Mouse (Mus musculus): Measurements from ENCODE around the gene Dok5. TPM values are rescaled to one million over a fixed set of nuclear protein-coding genes. Genes with fewer than 3 reads are reported as not detected.

The Dok5 gene
- total RNA-seq, 2 experiments from 2014 or later: 0.42 to 0.55 TPM

DNA sequence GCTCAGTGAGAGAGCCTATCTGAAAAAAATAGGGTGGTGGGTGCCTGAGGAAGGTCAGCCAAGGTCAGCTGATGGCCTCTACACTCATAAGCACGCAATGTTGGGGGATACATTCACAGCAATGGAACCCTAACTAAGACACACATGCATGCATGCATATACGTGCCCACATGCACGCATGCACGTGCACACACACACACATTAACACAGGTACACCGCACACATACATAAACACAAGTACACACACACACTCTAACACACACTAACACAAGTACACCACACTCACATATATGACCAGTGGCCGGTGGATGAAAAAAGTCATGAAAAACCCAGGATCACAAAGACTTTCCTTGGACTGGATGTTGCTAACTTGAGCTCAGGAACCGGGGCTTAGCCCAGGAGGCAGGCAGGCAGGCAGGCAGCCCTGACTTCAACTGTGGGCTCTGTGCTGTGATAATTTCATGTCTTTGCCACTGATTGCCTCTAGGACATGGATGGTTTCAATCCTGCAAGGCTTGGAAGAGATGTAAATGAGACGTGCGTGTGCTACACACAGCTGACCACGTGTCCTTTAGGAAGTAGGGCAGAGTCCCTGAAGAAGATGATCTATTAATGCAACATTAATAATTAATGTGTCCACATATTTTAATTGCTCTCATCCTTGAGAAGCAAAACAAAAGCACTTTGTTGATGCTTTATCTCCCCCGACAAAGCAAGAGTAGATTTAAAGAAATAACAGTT lies 48.6 kb downstream of the Dok5 start:
- intact Hi-C loops (cut with DNase I): no loop called here
- DNase-seq (ENCODE audit: low spot score): no peak

DNA sequence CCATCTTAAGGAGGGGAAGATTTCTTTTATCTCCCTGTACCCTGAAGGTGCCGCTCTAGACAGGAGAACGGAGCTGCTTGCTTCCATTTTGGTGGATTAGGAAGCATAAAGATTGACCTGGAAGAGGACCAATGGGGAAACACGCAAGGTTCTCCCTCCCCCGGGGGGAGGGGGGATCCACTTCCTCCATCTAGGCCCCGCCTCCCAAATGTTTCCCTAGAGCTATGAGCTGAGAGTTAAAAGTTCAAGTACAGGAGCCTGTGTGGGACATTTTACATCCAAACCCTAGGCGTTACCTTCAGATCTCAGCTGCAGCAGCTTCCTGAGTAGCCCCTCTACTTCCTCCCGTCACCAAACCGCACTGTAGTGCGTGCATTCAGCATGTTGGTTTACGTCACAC lies 56.5 kb downstream of the Dok5 start:
- intact Hi-C loops (cut with DNase I): no loop called here
- no peak for DNase-seq (ENCODE audit: low spot score)

DNA sequence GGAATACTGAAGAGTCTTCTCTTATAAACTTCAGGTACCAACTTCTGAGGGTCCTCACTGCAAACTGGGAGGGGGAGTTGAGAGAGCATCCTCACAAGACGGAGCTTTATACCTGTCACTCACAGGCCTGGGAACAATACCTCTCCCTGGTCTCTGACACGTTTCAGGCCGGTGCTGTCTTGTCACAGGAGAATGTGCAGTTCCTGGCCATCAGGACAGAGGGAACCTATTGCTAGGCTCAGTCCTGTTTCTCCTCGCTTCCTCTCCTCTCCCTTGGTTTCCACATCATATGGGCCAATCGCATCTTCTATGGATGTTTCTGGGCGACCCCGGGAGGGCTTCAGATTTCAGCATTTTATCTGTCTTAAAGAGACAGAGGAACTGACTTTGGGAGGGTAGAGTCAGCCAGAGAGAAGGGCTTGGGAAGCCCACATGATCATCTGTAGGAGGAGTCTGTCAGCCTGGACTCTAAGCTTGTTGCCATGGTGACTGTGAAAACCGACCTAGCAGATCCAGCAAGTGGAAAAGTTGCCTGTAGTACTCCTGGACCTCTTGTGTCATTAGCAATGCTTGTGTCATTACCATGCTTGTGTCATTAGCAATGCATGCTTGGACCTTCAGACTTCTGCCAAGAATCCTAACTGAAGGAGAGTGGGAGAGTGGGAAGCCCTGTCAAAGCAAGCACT lies 59.9 kb downstream of the Dok5 start:
- no peak for DNase-seq (ENCODE audit: low spot score)
- intact Hi-C loops (cut with DNase I): no loop called here

DNA sequence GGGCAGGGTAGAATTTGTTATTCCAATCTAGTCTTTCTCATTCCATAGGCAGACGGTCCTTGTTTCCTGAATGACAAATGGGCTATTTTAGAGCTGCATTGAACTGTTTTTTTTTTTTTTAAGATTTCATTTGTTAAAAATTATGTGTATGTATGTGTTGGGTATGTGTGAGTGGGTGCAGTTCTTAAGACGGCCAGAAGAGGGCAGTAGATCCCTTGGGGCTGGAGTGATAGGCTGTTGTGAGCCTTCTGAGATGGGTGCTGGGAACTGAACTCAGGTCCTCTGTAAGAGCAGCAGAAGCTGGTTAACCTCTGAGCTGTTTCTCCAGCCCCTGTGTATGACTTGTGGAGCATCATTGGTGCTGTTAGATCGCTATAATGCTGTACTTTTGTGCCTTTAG lies 63.6 kb downstream of the Dok5 start:
- intact Hi-C loops (cut with DNase I): no loop called here
- no peak for DNase-seq (ENCODE audit: low spot score)

DNA sequence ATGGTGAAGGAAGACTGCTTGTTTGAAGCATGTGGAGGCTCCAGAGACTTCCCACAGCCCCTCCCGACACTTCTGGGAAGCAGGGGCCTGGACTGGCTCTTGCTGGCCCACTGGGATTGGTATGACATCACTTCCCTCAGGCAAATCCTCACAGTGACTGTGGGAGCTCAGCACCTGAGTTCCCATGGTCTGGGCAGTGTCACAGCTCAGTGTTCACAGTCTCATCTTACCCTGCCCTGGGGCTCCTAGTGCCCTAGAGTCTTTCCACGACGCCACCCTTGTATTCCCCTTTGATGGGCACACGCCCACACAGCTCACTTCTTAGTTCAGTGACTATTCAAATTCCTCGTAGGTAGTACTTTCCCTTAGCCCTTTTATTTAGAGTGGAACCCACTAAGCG lies 71.4 kb downstream of the Dok5 start:
- intact Hi-C loops (cut with DNase I): no loop called here
- no peak for DNase-seq (ENCODE audit: low spot score)

DNA sequence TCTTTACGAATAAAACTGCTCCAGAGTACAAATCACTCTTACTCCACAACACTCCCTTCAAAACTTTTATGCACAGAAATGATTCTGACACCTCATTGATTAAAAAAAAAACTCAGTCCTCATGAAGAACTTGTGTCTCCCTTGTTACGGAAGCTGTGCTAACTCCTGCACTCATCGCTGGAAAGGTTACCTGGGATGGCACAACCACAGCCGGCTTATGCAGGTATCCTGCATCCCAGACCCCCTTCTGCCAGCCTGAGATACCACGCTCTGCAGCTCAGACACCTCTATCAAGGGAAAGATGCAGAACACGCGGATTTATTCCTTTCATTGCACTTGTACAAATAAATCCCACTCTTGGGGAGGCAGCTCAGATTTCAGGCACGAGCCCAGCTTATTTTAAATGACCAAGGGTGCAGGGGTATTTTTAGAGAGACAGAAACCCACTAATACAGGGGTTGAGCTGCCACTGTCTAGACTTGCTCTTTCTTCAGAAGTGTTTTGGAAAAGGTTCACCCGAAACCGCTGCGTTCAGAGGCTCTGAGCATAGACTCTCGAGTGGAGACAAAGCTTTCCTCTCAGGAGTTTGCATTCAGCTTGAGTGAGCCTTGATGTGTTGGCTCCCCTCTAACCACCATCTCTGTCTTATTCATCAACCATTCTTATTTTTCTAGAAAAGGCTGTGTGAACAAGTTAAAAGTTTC lies 76.1 kb downstream of the Dok5 start:
- intact Hi-C loops (cut with DNase I): no loop called here
- no peak for DNase-seq (ENCODE audit: low spot score)

DNA sequence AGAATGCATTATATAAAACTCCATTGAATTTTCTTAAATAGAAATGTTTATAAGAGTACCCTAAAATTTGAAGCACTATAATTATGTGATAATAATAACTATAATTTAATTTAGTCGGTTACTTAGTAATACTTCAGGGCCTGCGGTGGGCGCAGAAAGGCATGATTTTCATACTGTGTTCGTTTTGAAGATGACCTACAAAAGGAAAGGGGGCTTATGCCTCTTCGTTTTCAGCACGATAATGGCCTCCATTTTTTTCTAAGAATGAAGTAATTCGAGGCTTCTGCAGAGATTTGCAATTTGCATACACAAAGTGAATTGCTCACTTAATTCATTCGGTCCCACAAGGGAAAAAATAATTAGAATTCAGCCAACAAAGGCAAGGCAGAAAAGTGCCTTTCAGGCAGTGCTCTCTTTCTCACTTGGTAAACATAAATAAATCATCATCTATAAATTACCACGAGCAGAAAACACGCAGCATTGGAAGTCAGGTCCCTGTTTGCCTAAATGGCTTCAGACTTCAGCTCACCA lies 76.7 kb downstream of the Dok5 start:
- intact Hi-C loops (cut with DNase I): no loop called here

DNA sequence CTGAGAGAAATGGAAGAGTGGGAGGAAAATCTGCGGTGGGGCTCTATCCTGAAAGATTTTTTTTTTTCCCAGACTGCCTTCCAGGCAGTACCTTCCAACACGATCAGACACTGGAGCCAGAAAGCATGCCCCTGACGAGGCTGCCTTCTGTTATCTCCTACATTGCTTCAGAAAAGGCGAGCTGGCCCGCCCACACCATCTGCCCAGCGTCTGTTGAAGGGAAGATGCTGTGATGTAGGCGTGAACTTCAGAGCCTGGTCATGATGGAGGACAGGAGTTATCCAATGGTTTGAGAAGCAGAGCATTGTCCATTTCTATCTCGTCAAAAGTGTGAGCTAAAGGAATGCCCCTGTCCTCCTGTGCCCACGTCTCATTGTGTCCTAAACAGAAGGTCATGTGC lies 79.7 kb downstream of the Dok5 start:
- intact Hi-C loops (cut with DNase I): no loop called here

More for the DNA sequence above, 76.7 kb downstream of the Dok5 start:
- DNase-seq (ENCODE audit: low spot score): no peak

DNA sequence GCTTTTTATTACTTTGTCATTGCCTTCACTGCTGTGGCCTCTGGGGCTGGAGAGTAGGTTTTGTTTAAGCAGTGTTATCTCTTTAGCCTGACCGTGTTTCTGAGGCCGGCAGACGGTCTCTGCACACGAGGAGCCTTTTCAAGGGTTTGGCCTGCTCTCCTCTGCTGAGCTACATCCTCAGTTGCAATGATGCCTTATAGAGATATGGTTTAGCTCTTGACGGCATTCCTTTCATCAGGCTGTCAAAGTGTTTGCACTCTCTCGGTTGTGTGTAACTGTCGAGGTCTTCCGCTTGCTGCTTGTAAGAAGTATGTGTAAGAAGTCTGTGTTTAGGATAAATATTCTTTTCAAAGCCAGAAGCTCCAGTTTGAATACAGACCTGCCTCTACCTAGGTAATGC lies 84.7 kb downstream of the Dok5 start:
- intact Hi-C loops (cut with DNase I): no loop called here
- DNase-seq (ENCODE audit: low spot score): no peak

More for the DNA sequence above, 79.7 kb downstream of the Dok5 start:
- DNase-seq (ENCODE audit: low spot score): no peak

DNA sequence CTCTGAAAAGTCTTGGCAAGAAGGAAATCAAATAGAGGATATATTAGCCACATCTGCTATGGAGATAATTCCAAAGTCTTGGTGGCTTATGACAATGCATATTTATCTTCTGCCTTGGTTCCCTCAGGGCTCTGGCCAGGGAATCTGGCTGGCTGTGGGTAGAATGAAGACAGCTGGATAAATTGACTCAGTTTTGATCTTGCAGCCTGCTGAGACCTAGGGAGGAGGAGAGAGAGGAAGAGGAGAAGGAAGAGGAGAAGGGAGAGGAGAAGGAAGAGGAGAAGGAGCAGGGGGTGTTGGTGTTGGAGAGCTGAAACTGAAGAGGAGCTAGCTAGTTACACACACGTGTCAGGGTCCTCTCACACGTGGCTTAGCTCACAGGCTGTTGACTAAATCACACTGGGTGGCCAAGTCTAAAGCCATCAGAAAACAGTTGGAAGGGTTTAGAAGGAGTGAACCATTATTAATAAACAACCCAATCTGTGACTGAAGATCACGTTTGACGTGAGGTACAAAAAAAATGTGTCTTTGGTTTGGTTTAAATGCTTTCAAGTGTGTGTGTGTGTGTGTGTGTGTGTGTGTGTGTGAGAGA lies 85.6 kb downstream of the Dok5 start:
- DNase-seq (ENCODE audit: low spot score): no peak

DNA sequence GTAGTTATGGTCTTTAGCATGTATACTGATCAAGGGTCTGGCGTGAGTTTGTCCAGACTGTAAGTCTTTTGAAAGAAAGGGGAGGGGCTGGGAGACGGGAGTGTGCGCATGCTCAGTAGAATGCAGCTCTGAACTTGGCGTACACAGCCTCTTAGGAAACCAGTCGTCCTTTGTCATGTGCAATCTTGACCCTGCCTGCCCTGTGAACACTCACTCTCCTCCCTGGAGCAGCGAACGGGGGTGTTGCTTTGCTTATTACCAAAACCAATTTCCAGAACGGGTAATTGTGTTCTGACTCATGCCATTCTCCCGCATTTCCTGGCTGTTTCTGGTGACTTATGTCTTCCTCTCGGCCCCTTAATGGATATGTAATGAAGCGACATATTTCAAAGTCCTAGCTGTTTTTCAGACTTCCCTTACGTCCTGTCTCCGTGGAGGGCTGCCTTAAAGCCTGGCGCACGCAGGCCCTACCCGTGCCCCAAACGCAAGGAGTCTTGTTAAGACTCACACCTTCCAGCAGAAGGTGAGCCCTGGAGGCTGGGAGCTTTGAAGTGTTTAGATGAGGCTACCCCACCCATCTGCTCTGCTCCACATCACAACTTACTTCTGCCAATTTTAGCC lies 95.3 kb downstream of the Dok5 start:
- no peak for DNase-seq (ENCODE audit: low spot score)
- intact Hi-C loops (cut with DNase I): no loop called here

More for the DNA sequence above, 85.6 kb downstream of the Dok5 start:
- intact Hi-C loops (cut with DNase I): no loop called here

DNA sequence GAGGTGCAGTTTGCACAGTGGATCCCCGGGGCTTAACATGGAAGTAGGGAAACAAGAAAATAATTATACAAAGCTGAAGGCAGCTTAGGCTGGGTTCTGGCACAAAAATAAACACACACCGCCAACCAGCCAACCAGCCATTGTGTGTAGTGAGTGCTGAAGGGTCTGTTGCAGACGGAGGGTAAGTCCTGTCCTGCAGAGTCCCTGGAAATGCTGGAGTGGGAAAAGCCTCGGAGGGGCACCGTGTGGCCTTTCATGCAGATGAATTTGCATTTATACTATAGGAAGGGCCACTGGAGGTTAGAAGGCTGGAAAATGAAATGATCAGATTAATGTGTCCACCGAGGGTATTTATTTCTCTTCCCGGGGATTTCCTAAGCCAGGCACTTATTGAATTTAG lies 97.2 kb downstream of the Dok5 start:
- intact Hi-C loops (cut with DNase I): no loop called here
- no peak for DNase-seq (ENCODE audit: low spot score)

DNA sequence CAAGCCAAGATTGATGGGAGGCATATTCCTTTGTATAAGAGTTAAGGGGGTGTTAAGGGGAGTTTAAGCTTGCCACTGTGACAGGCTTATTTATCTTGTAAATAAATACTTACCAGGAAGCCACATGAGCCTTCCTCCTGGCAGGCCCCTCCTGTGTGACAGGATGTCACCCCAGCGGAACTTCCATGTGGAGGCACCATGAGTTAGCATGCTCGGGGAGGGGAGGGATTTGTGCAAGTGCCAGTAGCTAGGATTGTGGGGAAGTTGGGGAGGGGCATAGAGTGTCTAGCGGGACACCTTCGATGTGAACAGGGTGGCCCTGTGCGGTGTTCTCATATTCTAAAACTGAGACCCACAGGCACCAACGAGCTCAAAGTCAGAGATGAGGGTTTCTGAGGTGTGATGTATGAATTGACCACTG lies 97.6 kb downstream of the Dok5 start:
- no peak for DNase-seq (ENCODE audit: low spot score)
- intact Hi-C loops (cut with DNase I): no loop called here

DNA sequence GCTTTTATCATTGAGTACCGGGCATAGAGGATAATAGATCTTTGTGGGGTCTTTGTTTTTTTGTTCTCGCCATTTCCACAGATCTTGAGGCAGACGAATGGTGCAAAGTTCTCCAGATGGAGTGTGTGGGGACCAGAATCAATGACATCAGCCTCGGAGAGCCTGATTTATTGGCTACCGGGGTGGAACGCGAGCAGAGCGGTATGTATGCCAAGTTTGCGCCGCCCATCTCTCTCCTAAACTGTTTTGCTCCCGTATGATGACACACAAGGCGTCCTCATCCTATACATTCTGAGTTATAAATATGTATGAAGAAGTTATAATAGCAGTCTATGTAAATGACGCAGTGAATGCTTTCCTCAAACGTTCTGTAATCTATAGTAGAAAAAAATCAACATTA lies 98.4 kb downstream of the Dok5 start:
- no peak for DNase-seq (ENCODE audit: low spot score)
- intact Hi-C loops (cut with DNase I): no loop called here

DNA sequence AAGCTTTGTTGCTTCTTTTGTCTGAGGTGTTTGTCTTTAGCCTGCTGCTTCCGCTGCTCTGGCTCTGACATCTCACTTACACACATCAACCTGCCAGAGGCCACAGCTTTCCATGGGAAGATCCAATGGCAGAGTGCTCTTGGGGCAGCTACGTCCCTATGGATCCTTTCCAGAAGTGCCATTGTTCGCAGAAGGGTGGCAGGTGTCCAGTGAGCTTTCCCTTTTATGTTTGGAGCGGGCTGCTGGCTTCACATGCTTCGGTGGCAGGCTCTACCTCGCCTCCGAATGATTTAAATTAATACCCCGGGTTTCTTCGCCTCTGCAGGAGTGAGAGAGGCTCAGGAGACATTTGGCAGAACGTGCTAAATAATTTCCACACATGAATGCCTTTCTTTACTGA lies 105.3 kb downstream of the Dok5 start:
- DNase-seq (ENCODE audit: low spot score): no peak
- intact Hi-C loops (cut with DNase I): no loop called here

DNA sequence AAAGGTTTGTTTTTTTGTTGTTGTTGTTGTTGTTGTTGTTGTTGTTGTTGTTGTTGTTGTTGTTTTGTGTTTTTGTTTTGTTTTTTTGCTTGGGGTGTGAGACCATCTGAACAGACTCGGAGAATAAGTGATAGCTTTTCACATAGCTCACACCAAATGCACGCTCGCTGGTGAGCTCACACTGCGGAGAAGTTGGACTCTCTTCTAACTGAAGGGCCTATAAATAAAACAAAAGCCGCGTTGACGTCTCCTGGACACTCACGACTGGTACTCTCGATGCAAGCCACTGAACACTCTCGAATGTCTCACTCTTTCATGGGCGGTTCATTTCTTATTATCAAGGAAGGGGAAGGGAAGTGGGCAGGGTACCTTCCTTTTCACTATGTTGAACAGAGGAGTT lies 105.8 kb downstream of the Dok5 start:
- intact Hi-C loops (cut with DNase I): no loop called here
- no peak for DNase-seq (ENCODE audit: low spot score)

DNA sequence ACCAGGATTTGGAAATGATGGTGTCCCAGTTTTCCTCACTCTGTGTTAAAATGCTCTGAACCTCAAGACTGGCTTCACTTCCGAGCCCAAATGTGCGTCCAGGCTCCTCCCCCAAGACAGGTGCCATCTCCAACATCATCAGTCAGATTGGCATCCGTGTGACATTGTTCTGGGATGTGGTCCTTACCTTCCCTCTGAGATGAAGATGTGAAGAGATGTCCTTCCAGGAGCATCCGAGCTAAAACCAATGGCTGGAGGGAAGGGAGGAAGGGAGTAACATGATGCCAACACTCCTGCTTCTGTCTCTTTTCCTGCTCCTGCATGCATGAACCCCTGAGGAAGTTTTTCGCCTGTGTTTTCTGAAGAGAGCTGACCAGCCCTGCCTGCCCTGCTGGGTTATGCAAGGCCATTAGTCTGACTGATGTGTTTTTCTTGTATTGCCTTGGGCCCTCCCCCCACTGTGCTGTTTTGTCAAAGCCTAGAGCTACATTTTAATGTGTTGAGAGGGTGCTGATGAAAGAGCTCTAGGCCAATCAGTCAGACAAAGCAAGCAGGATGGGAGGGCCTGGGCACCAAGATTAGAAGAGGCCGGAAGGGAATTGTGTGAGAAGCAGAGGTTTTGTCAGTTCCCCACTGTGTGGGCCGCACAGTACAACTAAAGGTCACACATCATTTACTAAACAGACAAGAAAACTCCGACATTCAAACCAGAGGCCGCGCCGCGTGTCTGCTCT lies 106.4 kb downstream of the Dok5 start:
- peak; percentile 5 for DNase-seq (ENCODE audit: low spot score)
- intact Hi-C loops (cut with DNase I): no loop called here

DNA sequence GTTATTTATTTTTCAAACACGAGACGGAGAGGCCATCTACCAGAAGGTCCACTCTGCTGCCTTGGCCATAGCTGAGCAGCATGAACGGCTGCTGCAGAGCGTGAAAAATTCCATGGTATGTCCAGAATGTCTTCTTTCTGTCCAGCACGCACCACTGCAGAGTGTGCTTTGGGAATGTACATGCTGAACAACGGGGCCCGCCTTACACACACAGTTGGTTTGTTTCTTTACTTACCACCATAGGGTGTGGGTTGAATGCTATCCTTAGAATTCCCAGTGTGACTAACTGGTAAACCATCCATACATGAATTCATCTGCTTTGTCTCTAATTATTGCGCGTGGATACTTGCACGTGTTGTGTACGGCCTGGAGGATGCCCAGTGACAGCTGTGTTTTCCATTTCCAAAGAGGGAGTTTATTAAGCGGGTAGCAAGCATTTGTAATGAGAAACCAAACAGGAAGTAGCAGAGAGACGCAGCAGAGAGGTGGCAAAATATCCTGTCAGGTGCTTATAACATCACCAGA lies 109.9 kb downstream of the Dok5 start:
- intact Hi-C loops (cut with DNase I): no loop called here
- DNase-seq (ENCODE audit: low spot score): no peak

DNA sequence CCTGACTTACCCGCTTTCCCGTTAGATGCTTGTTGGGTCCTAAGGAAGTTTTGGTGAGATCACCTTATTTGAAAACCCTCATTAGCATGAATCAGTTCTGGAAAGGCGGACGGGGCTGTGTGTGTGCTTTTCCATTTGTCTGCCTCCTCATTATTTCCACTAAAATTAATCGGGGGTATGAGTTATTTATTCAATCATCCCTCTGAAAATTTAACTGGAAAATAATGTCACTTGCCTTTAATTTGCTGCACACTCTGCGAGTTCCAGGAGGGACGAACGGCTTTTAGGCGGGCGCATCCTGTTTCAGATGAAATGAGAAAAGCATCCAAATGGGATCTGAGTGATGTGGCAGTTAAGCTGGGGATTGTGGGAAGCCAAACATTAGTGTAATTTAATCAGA lies 113.9 kb downstream of the Dok5 start:
- intact Hi-C loops (cut with DNase I): no loop called here
- no peak for DNase-seq (ENCODE audit: low spot score)
